Mouse (Mus musculus): ENCODE results near the gene Nol3. TPM values are rescaled to one million over a fixed set of nuclear protein-coding genes. Genes with fewer than 3 reads are reported as not detected.

Gene Nol3
- polyA plus RNA-seq, 1 experiment from 2014 or later = 2.1 TPM

DNA sequence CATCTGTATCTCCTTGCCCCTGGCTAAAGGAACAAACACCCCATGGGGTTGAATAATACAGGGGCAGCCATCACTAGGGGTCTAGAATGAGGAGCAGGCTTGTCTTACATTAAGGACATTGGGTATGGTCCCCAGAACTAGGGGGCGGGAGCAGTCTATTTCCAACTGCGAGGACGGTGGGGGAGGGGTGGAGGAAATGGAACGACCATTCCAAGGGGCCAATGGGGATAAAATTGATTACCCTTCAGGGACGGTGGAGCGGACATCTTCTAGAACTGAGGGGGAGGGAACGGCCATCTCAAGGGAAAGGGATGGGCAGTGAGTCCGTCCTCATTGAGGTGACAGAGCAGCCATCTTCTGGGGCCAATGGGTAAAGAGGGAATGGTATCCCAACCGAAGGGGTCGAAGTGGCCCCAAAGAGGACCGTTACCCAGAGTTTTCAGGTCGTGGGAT, 49.7 kb downstream of the Nol3 start:
- Histone ChIP-seq H3K27ac (ENCODE audit: low read length) (peak overlapping the region; percentile 91), H3K36me3 (ENCODE audit: control insufficient read depth, insufficient read depth, low read length) (peaks cover 27% of the 10 kb centered on the region), H3K27me3 (ENCODE audit: control insufficient read depth, insufficient read depth, low read depth, low read length) (no peaks in the 10 kb centered on the region), H3K9me3 (ENCODE audit: control insufficient read depth, low read length) (no peaks in the 10 kb centered on the region), H3K9ac (ENCODE audit: low read length) (peak overlapping the region; percentile 78), H3K4me1 (replicated peaks; ENCODE audit: control insufficient read depth, insufficient read depth, low read length) (peaks cover 18% of the 10 kb centered on the region), H3K4me2 (ENCODE audit: low read depth, low read length) (peak overlapping the region; percentile 83), H3K4me3 (ENCODE audit: low read length) (peak overlapping the region; percentile 67)
- ATAC-seq (ENCODE audit: low read depth) = peak; percentile 35
- WGBS = 0% methylated on average over 12 of the region's 12 CpGs

DNA sequence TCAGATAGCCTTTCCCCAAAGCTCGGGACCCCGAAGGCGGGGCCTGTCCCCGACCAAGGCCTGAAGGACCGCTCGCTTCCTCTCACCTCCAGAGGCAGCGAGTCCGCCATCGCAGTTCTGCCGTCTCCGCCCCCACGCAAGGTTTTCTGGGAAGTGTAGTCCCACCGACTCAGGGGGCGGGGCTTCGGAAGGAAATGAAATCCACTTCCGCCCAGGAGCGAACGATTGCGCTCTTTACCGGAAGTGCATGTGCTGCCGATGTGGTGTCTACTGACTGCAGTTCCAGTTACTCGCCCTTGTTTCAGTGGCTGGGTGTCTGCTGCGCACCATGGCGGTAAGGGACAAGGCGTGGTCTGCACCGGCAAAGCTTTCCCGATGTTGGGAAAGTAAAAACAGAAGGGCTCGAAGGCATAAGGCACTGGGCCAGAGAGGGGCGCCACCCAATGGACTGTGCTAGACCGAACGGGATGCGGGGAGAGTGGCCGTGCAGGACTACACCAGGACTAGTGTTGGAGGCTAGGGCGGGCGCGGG, 50.3 kb downstream of the Nol3 start, which contains the start of the genes Lrrc29 and Tmem208:
Lrrc29 (minus strand) TSS at position 138 of the 532 bp plus-strand sequence.
Tmem208 (plus strand) TSS at position 214 of the 532 bp plus-strand sequence.
- Histone ChIP-seq H3K9me3 (ENCODE audit: control insufficient read depth, low read length) (no peaks in the 10 kb centered on the region), H3K4me3 (ENCODE audit: low read length) (peak within 1 kb of the TSS; percentile 67), H3K36me3 (ENCODE audit: control insufficient read depth, insufficient read depth, low read length) (peaks cover 33% of the 10 kb centered on the region), H3K9ac (ENCODE audit: low read length) (peak within 1 kb of the TSS; percentile 78), H3K4me1 (replicated peaks; ENCODE audit: control insufficient read depth, insufficient read depth, low read length) (peaks cover 18% of the 10 kb centered on the region), H3K27ac (ENCODE audit: low read length) (peak within 1 kb of the TSS; percentile 91), H3K4me2 (ENCODE audit: low read depth, low read length) (peak within 1 kb of the TSS; percentile 86), H3K27me3 (ENCODE audit: control insufficient read depth, insufficient read depth, low read depth, low read length) (no peaks in the 10 kb centered on the region)
- under 1% methylated on average over 36 of the region's 36 CpGs for WGBS
- ATAC-seq (ENCODE audit: low read depth) = peak; percentile 93

DNA sequence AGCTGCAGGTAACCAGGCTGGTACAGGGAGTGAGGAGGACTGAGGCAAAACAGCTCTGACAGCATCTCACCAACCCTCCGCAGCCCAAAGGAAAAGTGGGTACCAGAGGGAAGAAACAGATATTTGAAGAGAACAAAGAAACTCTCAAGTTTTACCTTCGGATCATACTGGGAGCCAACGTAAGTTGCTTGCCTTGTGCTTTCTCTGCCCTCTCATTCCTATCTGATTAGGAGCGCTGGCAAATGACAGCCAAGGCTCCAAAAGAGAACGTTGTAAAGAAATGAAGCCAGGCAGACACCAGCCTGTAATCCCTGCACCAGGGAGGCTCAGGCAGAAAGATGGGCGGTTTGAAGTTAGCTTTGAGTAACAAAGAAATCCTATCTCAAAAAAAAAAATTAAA, 51.0 kb downstream of the Nol3 start:
- peaks cover 18% of the 10 kb centered on the region for H3K4me1 ChIP-seq (replicated peaks; ENCODE audit: control insufficient read depth, insufficient read depth, low read length)
- H3K4me2 ChIP-seq (ENCODE audit: low read depth, low read length) = peak overlapping the region; percentile 86
- peaks cover 40% of the 10 kb centered on the region for H3K36me3 ChIP-seq (ENCODE audit: control insufficient read depth, insufficient read depth, low read length)
- H3K9me3 ChIP-seq (ENCODE audit: control insufficient read depth, low read length) = no peaks in the 10 kb centered on the region
- peak overlapping the region; percentile 91 for H3K27ac ChIP-seq (ENCODE audit: low read length)
- no peaks in the 10 kb centered on the region for H3K27me3 ChIP-seq (ENCODE audit: control insufficient read depth, insufficient read depth, low read depth, low read length)
- H3K4me3 ChIP-seq (ENCODE audit: low read length) = peak overlapping the region; percentile 67
- WGBS = 35% methylated on average over 6 of the region's 6 CpGs
- H3K9ac ChIP-seq (ENCODE audit: low read length) = peak overlapping the region; percentile 78
- ATAC-seq (ENCODE audit: low read depth) = no peak

DNA sequence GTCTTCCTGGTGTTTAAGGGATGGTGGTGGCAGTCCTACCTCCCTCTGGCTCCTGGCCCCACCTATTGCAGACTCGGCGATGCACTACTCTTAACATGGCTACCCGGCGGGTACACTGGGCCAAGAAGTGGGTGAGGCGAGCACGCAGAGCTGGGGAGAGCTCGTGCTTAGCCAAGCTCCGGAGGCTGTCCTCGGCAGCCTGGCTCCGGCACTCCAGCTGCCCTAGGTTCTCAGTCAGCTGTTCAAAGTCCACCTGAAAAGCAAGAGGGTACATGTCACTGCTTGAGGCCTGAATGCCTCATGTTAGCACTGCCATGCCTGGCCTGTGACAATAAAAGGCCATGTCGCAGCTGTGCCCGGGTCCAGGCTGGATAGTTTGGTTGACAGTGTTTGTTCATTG, 54.4 kb downstream of the Nol3 start:
- no peaks in the 10 kb centered on the region for H3K27me3 ChIP-seq (ENCODE audit: control insufficient read depth, insufficient read depth, low read depth, low read length)
- peaks cover 67% of the 10 kb centered on the region for H3K36me3 ChIP-seq (ENCODE audit: control insufficient read depth, insufficient read depth, low read length)
- no peak overlapping the region for H3K27ac ChIP-seq (ENCODE audit: low read length)
- H3K4me1 ChIP-seq (replicated peaks; ENCODE audit: control insufficient read depth, insufficient read depth, low read length) = peaks cover 12% of the 10 kb centered on the region
- no peak overlapping the region for H3K4me3 ChIP-seq (ENCODE audit: low read length)
- WGBS = 88% methylated on average over 12 of the region's 12 CpGs
- H3K9me3 ChIP-seq (ENCODE audit: control insufficient read depth, low read length) = no peaks in the 10 kb centered on the region
- no peak overlapping the region for H3K9ac ChIP-seq (ENCODE audit: low read length)
- H3K4me2 ChIP-seq (ENCODE audit: low read depth, low read length) = no peak overlapping the region
- no peak for ATAC-seq (ENCODE audit: low read depth)

DNA sequence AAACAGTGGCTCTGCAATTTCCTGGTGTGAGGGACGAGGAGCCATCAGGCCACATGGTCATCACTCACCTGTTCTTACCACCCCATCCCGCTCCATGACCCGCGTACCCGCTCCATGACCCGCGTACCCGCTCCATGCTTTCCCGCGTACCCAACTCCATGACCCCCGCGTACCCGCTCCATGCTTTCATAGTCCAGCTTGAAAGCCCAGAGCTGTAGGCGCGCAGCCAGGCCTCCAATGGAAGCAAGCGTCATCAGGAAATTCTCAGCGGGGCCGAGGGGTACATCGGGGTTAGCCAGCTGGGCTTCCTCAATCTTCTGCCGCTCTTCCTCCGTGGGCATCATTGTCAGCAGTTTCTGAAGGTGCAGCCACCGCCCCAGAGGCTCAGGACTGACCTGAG, 55.5 kb downstream of the Nol3 start:
- Histone ChIP-seq H3K9ac (ENCODE audit: low read length) (no peak overlapping the region), H3K9me3 (ENCODE audit: control insufficient read depth, low read length) (no peaks in the 10 kb centered on the region), H3K27me3 (ENCODE audit: control insufficient read depth, insufficient read depth, low read depth, low read length) (no peaks in the 10 kb centered on the region), H3K4me3 (ENCODE audit: low read length) (no peak overlapping the region), H3K4me1 (replicated peaks; ENCODE audit: control insufficient read depth, insufficient read depth, low read length) (peaks cover 10% of the 10 kb centered on the region), H3K4me2 (ENCODE audit: low read depth, low read length) (no peak overlapping the region), H3K27ac (ENCODE audit: low read length) (no peak overlapping the region), H3K36me3 (ENCODE audit: control insufficient read depth, insufficient read depth, low read length) (peaks cover 77% of the 10 kb centered on the region)
- 89% methylated on average over 22 of the region's 22 CpGs for WGBS
- ATAC-seq (ENCODE audit: low read depth) = no peak

MicroRNA genes within 50 kb of the gene (microRNA counts, 519-probe panel; counts per million panel counts)
- microRNA mmu-miR-328 = 2,673 counts per million, percentile 49 among the panel's probes with 10 or more counts

Small RNA genes within 50 kb of the gene (microRNA-seq; reads per million reads assigned to microRNA genes)
- not detected for gene Gm27320
- 206 reads per million, percentile 58 among the genes with 10 or more reads in this experiment for gene Mir328

Other genes starting within 250 kb of the Nol3 start
- not detected in 2 replicates for gene Ces3a, start 227.5 kb upstream of the Nol3 start, polyA plus RNA-seq (2015; fragmentation: Nextera tagmentation; extraction: Ambion mirVana)
- gene Ces3b, start 192.4 kb upstream of the Nol3 start, polyA plus RNA-seq (2015; fragmentation: Nextera tagmentation; extraction: Ambion mirVana) = not detected in 2 replicates
- not detected in 2 replicates for gene Ces4a, start 144.3 kb upstream of the Nol3 start, polyA plus RNA-seq (2015; fragmentation: Nextera tagmentation; extraction: Ambion mirVana)
- gene Cbfb, start 105.5 kb upstream of the Nol3 start, polyA plus RNA-seq (2015; fragmentation: Nextera tagmentation; extraction: Ambion mirVana) = 51.4 and 55.5 TPM in 2 replicates
- gene D230025D16Rik, start 51.0 kb upstream of the Nol3 start, polyA plus RNA-seq (2015; fragmentation: Nextera tagmentation; extraction: Ambion mirVana) = 48.8 and 52.9 TPM in 2 replicates
- 22.3 and 24.7 TPM in 2 replicates for gene B3gnt9, start 21.0 kb upstream of the Nol3 start, polyA plus RNA-seq (2015; fragmentation: Nextera tagmentation; extraction: Ambion mirVana)
- 31.5 and 34.2 TPM in 2 replicates for gene Tradd, start 11.5 kb upstream of the Nol3 start, polyA plus RNA-seq (2015; fragmentation: Nextera tagmentation; extraction: Ambion mirVana)
- gene Fbxl8, start 11.5 kb upstream of the Nol3 start, polyA plus RNA-seq (2015; fragmentation: Nextera tagmentation; extraction: Ambion mirVana) = 4.9 and 6.6 TPM in 2 replicates
- gene Hsf4, start 6.3 kb upstream of the Nol3 start, polyA plus RNA-seq (2015; fragmentation: Nextera tagmentation; extraction: Ambion mirVana) = 0.39 and 0.65 TPM in 2 replicates
- 8.3 and 9.5 TPM in 2 replicates for gene 4931428F04Rik, start 13.7 kb downstream of the Nol3 start, polyA plus RNA-seq (2015; fragmentation: Nextera tagmentation; extraction: Ambion mirVana)
- 34.4 and 35.5 TPM in 2 replicates for gene Exoc3l, start 20.0 kb downstream of the Nol3 start, polyA plus RNA-seq (2015; fragmentation: Nextera tagmentation; extraction: Ambion mirVana)
- 69.1 and 76.2 TPM in 2 replicates for gene E2f4, start 21.5 kb downstream of the Nol3 start, polyA plus RNA-seq (2015; fragmentation: Nextera tagmentation; extraction: Ambion mirVana)
- gene Elmo3, start 29.5 kb downstream of the Nol3 start, polyA plus RNA-seq (2015; fragmentation: Nextera tagmentation; extraction: Ambion mirVana) = 14.8 and 15.6 TPM in 2 replicates
- 2.1 and 2.6 TPM in 2 replicates for gene Lrrc29, start 50.1 kb downstream of the Nol3 start, polyA plus RNA-seq (2015; fragmentation: Nextera tagmentation; extraction: Ambion mirVana)
- gene Tmem208, start 50.2 kb downstream of the Nol3 start, polyA plus RNA-seq (2015; fragmentation: Nextera tagmentation; extraction: Ambion mirVana) = 115 and 125 TPM in 2 replicates
- 12.7 and 15.8 TPM in 2 replicates for gene Fhod1, start 71.8 kb downstream of the Nol3 start, polyA plus RNA-seq (2015; fragmentation: Nextera tagmentation; extraction: Ambion mirVana)
- 5.5 and 6.3 TPM in 2 replicates for gene Slc9a5, start 72.7 kb downstream of the Nol3 start, polyA plus RNA-seq (2015; fragmentation: Nextera tagmentation; extraction: Ambion mirVana)
- gene Plekhg4, start 97.1 kb downstream of the Nol3 start, polyA plus RNA-seq (2015; fragmentation: Nextera tagmentation; extraction: Ambion mirVana) = 1.1 and 1.5 TPM in 2 replicates
- 0.13 and 0.36 TPM in 2 replicates for gene Kctd19, start 137.4 kb downstream of the Nol3 start, polyA plus RNA-seq (2015; fragmentation: Nextera tagmentation; extraction: Ambion mirVana)
- gene Lrrc36, start 137.4 kb downstream of the Nol3 start, polyA plus RNA-seq (2015; fragmentation: Nextera tagmentation; extraction: Ambion mirVana) = 1.5 and 1.6 TPM in 2 replicates
- 83.3 and 110 TPM in 2 replicates for gene Tppp3, start 195.4 kb downstream of the Nol3 start, polyA plus RNA-seq (2015; fragmentation: Nextera tagmentation; extraction: Ambion mirVana)
- 48.3 and 48.4 TPM in 2 replicates for gene Zdhhc1, start 220.8 kb downstream of the Nol3 start, polyA plus RNA-seq (2015; fragmentation: Nextera tagmentation; extraction: Ambion mirVana)
- gene Hsd11b2, start 242.6 kb downstream of the Nol3 start, polyA plus RNA-seq (2015; fragmentation: Nextera tagmentation; extraction: Ambion mirVana) = 1.6 and 2.2 TPM in 2 replicates